Mouse (Mus musculus) midbrain, embryonic 10.5 days (tissue): ENCODE measurements at regions not wholly inside any gene's neighbourhood (a gene's known extent, or its start where the extent isn't known, plus 50 kb on each side); places are given as distances from the start of the nearest gene placed in this dataset.
A peak's percentile ranks its signal among the peaks of the same experiment; 100 is the strongest.

Source experiments
- DNase-seq: peaks from one replicate; pipeline ENCODE4 v3.0.0-alpha.2; 2017; ENCODE audit warnings: low spot score
- H3K27ac ChIP-seq: fragments of 300-500 bp; sonication (generic); replicated peaks from 2 replicates; pipeline ENCODE4 v1.5.1; 2016; ENCODE audit warnings: mild to moderate bottlenecking
- H3K27me3 ChIP-seq: fragments of 300-500 bp; sonication (generic); 2 replicates; pipeline ENCODE4 v1.6.1; 2016; ENCODE audit warnings: low read depth, mild to moderate bottlenecking; ENCODE audit not compliant: poor library complexity, severe bottlenecking
- H3K36me3 ChIP-seq: fragments of 300-500 bp; sonication (generic); 2 replicates; pipeline ENCODE4 v1.6.1; 2016; ENCODE audit warnings: mild to moderate bottlenecking, moderate library complexity
- H3K4me1 ChIP-seq: fragments of 300-500 bp; sonication (generic); 2 replicates; pipeline ENCODE4 v1.6.1; 2016
- H3K4me3 ChIP-seq: fragments of 300-500 bp; sonication (generic); 2 replicates; pipeline ENCODE4 v1.5.1; 2016; ENCODE audit warnings: mild to moderate bottlenecking, moderate library complexity
- H3K9me3 ChIP-seq: fragments of 300-500 bp; sonication (generic); replicated peaks from 2 replicates; pipeline ENCODE4 v1.6.1; 2016; ENCODE audit warnings: mild to moderate bottlenecking
- WGBS: fragments of 180-500 bp; shearing (Covaris S2); methylation state at CpG from one replicate; pipeline ENCODE4 v1.1.7; 2016; 5-methylcytosine and 5-hydroxymethylcytosine counted together

- H3K36me3 ChIP-seq: no peaks in the 10 kb centered on the region
- H3K27ac ChIP-seq: no peak overlapping the region
- no peaks in the 10 kb centered on the region for H3K27me3 ChIP-seq
- no peak overlapping the region for H3K4me3 ChIP-seq
- no peak for DNase-seq
- 84% methylated on average over 5 of the region's 5 CpGs for WGBS
- peaks cover 2% of the 10 kb centered on the region; the same call in 1 of the 2 replicates for H3K4me1 ChIP-seq
- no peaks in the 10 kb centered on the region for H3K9me3 ChIP-seq
Measured at GRCm38 (mm10) chr15:27232804-27233203, 233.7 kb upstream of the Ank start.

GRCm38 (mm10) chr15:27234770-27235169 is 231.7 kb upstream of the Ank start:
- Histone ChIP-seq H3K9me3 (no peaks in the 10 kb centered on the region), H3K4me1 (peaks cover 2% of the 10 kb centered on the region; the same call in 1 of the 2 replicates), H3K27me3 (no peaks in the 10 kb centered on the region), H3K27ac (no peak overlapping the region), H3K4me3 (no peak overlapping the region), H3K36me3 (no peaks in the 10 kb centered on the region)
- peak; percentile 58 for DNase-seq
- WGBS: 25% methylated on average over 4 of the region's 4 CpGs

GRCm38 (mm10) chr15:27238301-27238700 is 228.2 kb upstream of the Ank start:
- no peak overlapping the region for H3K27ac ChIP-seq
- no peaks in the 10 kb centered on the region for H3K9me3 ChIP-seq
- 94% methylated on average over 1 of the region's 1 CpGs for WGBS
- no peaks in the 10 kb centered on the region for H3K4me1 ChIP-seq
- H3K4me3 ChIP-seq: no peak overlapping the region
- H3K27me3 ChIP-seq: no peaks in the 10 kb centered on the region
- DNase-seq: no peak
- no peaks in the 10 kb centered on the region for H3K36me3 ChIP-seq

GRCm38 (mm10) chr15:27246302-27246701 is 220.2 kb upstream of the Ank start:
- H3K36me3 ChIP-seq: no peaks in the 10 kb centered on the region
- DNase-seq: no peak
- no peaks in the 10 kb centered on the region for H3K4me1 ChIP-seq
- 86% methylated on average over 3 of the region's 3 CpGs for WGBS
- no peaks in the 10 kb centered on the region for H3K27me3 ChIP-seq
- no peaks in the 10 kb centered on the region for H3K9me3 ChIP-seq
- no peak overlapping the region for H3K4me3 ChIP-seq
- no peak overlapping the region for H3K27ac ChIP-seq

GRCm38 (mm10) chr15:27258984-27259853 is 207.3 kb upstream of the Ank start:
- WGBS: 88% methylated on average over 6 of the region's 6 CpGs
- no peak overlapping the region for H3K27ac ChIP-seq

GRCm38 (mm10) chr15:27259854-27260191 is 206.7 kb upstream of the Ank start:
- H3K36me3 ChIP-seq: no peaks in the 10 kb centered on the region
- H3K9me3 ChIP-seq: no peaks in the 10 kb centered on the region
- no peaks in the 10 kb centered on the region for H3K27me3 ChIP-seq
- WGBS: 90% methylated on average over 2 of the region's 2 CpGs
- no peak for DNase-seq
- no peak overlapping the region for H3K27ac ChIP-seq
- no peak overlapping the region for H3K4me3 ChIP-seq
- no peaks in the 10 kb centered on the region for H3K4me1 ChIP-seq

More at GRCm38 (mm10) chr15:27258984-27259853, 207.3 kb upstream of the Ank start:
- DNase-seq: no peak
- H3K27me3 ChIP-seq: no peaks in the 10 kb centered on the region
- no peaks in the 10 kb centered on the region for H3K9me3 ChIP-seq
- H3K36me3 ChIP-seq: no peaks in the 10 kb centered on the region
- H3K4me1 ChIP-seq: no peaks in the 10 kb centered on the region
- H3K4me3 ChIP-seq: no peak overlapping the region

- Histone ChIP-seq H3K36me3 (no peaks in the 10 kb centered on the region), H3K27ac (no peak overlapping the region), H3K27me3 (no peaks in the 10 kb centered on the region), H3K4me3 (no peak overlapping the region), H3K9me3 (no peaks in the 10 kb centered on the region), H3K4me1 (no peaks in the 10 kb centered on the region)
- no peak for DNase-seq
- 90% methylated on average over 2 of the region's 2 CpGs for WGBS
Measured at GRCm38 (mm10) chr15:27270203-27270602, 196.3 kb upstream of the Ank start.

- H3K9me3 ChIP-seq: peaks cover 9% of the 10 kb centered on the region
- 88% methylated on average over 1 of the region's 1 CpGs for WGBS
Measured at GRCm38 (mm10) chr15:27282279-27282678, 184.2 kb upstream of the Ank start.

GRCm38 (mm10) chr15:27303856-27304255 is 162.6 kb upstream of the Ank start:
- Histone ChIP-seq H3K4me3 (no peak overlapping the region), H3K36me3 (no peaks in the 10 kb centered on the region), H3K4me1 (no peaks in the 10 kb centered on the region), H3K27me3 (no peaks in the 10 kb centered on the region), H3K27ac (no peak overlapping the region), H3K9me3 (no peaks in the 10 kb centered on the region)
- no peak for DNase-seq
- WGBS: 78% methylated on average over 4 of the region's 4 CpGs

More at GRCm38 (mm10) chr15:27282279-27282678, 184.2 kb upstream of the Ank start:
- Histone ChIP-seq H3K4me3 (no peak overlapping the region), H3K27me3 (no peaks in the 10 kb centered on the region), H3K4me1 (no peaks in the 10 kb centered on the region), H3K36me3 (no peaks in the 10 kb centered on the region), H3K27ac (no peak overlapping the region)
- DNase-seq: no peak

- DNase-seq: no peak
- no peak overlapping the region for H3K27ac ChIP-seq
- no peaks in the 10 kb centered on the region for H3K36me3 ChIP-seq
- H3K4me1 ChIP-seq: no peaks in the 10 kb centered on the region
- H3K9me3 ChIP-seq: no peaks in the 10 kb centered on the region
- H3K4me3 ChIP-seq: no peak overlapping the region
- no peaks in the 10 kb centered on the region for H3K27me3 ChIP-seq
- WGBS: 69% methylated on average over 7 of the region's 7 CpGs
Measured at GRCm38 (mm10) chr15:27304256-27304655, 162.2 kb upstream of the Ank start.

GRCm38 (mm10) chr15:27305035-27305434 is 161.4 kb upstream of the Ank start:
- DNase-seq: no peak

GRCm38 (mm10) chr15:27308639-27309038 is 157.8 kb upstream of the Ank start:
- H3K9me3 ChIP-seq: no peaks in the 10 kb centered on the region
- H3K4me1 ChIP-seq: no peaks in the 10 kb centered on the region
- no peak overlapping the region for H3K4me3 ChIP-seq
- no peak for DNase-seq
- no peak overlapping the region for H3K27ac ChIP-seq
- H3K36me3 ChIP-seq: no peaks in the 10 kb centered on the region
- H3K27me3 ChIP-seq: no peaks in the 10 kb centered on the region
- WGBS: 82% methylated on average over 4 of the region's 4 CpGs

More at GRCm38 (mm10) chr15:27305035-27305434, 161.4 kb upstream of the Ank start:
- 87% methylated on average over 4 of the region's 4 CpGs for WGBS
- Histone ChIP-seq H3K27me3 (no peaks in the 10 kb centered on the region), H3K9me3 (no peaks in the 10 kb centered on the region), H3K4me3 (no peak overlapping the region), H3K27ac (no peak overlapping the region), H3K4me1 (no peaks in the 10 kb centered on the region), H3K36me3 (no peaks in the 10 kb centered on the region)

GRCm38 (mm10) chr15:27315964-27316745 is 150.3 kb upstream of the Ank start:
- Histone ChIP-seq H3K4me3 (no peak overlapping the region), H3K36me3 (no peaks in the 10 kb centered on the region), H3K27ac (no peak overlapping the region), H3K27me3 (no peaks in the 10 kb centered on the region), H3K9me3 (no peaks in the 10 kb centered on the region), H3K4me1 (no peaks in the 10 kb centered on the region)
- no peak for DNase-seq
- WGBS: 49% methylated on average over 4 of the region's 4 CpGs
